Mouse (Mus musculus) kidney, embryonic 16.5 days (tissue): ENCODE results near the gene Cdipt. TPM values are rescaled to one million over a fixed set of nuclear protein-coding genes. Genes with fewer than 3 reads are reported as not detected.

Source experiments
- ATAC-seq: fragments of 200-750 bp; cut with Nextera tagmentation; 2 replicates; pipeline ENCODE4 v1.8.0; 2017; ENCODE audit warnings: moderate TSS enrichment; ENCODE audit not compliant: low FRiP score, low TSS enrichment
- H3K27ac ChIP-seq: fragments of 300-500 bp; sonication (generic); 2 replicates; pipeline ENCODE4 v1.5.1; 2014; ENCODE audit warnings: low read length
- H3K27me3 ChIP-seq: fragments of 300-500 bp; sonication (generic); 2 replicates; pipeline ENCODE4 v1.6.1; 2014; ENCODE audit warnings: low read length, control low read depth, mixed read lengths; ENCODE audit not compliant: insufficient read depth
- H3K36me3 ChIP-seq: fragments of 300-500 bp; sonication (generic); 2 replicates; pipeline ENCODE4 v1.6.1; 2014; ENCODE audit warnings: low read length, control low read depth, mixed read lengths; ENCODE audit not compliant: insufficient read depth
- H3K4me1 ChIP-seq: fragments of 300-500 bp; sonication (generic); 2 replicates; pipeline ENCODE4 v1.6.1; 2014; ENCODE audit warnings: low read length, control low read depth, mixed read lengths; ENCODE audit not compliant: insufficient read depth
- H3K4me2 ChIP-seq: fragments of 300-500 bp; sonication (generic); replicated peaks from 2 replicates; pipeline ENCODE4 v1.6.1; 2014; ENCODE audit warnings: low read depth, low read length
- H3K4me3 ChIP-seq: fragments of 300-500 bp; sonication (generic); 2 replicates; pipeline ENCODE4 v1.5.1; 2014; ENCODE audit warnings: mild to moderate bottlenecking, low read length
- H3K9ac ChIP-seq: fragments of 300-500 bp; sonication (generic); replicated peaks from 2 replicates; pipeline ENCODE4 v1.6.1; 2014; ENCODE audit warnings: low read length
- H3K9me3 ChIP-seq: fragments of 300-500 bp; sonication (generic); 2 replicates; pipeline ENCODE4 v1.6.1; 2016; ENCODE audit warnings: low read length, control low read depth
- WGBS: fragments of 180-500 bp; shearing (Covaris S2); extraction: QIAGEN DNeasy Blood & Tissue Kit; methylation state at CpG from one replicate; pipeline ENCODE4 v1.1.7; 2014; 5-methylcytosine and 5-hydroxymethylcytosine counted together
- polyA plus RNA-seq: library from polyadenylated mRNA; unstranded; fragments of >200 nt; fragmentation: Nextera tagmentation; extraction: Ambion mirVana; gene quantifications from 2 replicates; pipeline ENCODE4 v1.2.1, GENCODE M21; 2015

Cdipt gene
- polyA plus RNA-seq, 1 experiment from 2014 or later, result 137 TPM

GRCm38 (mm10) chr7:126965568-126965967 lies 10.1 kb upstream of the Cdipt start:
- Histone ChIP-seq H3K9ac (no peak overlapping the region), H3K9me3 (no peaks in the 10 kb centered on the region), H3K27ac (no peak overlapping the region), H3K36me3 (no peaks in the 10 kb centered on the region), H3K4me1 (no peaks in the 10 kb centered on the region), H3K4me2 (no peak overlapping the region), H3K4me3 (no peak overlapping the region), H3K27me3 (peaks cover 14% of the 10 kb centered on the region)
- 52% methylated on average over 3 of the region's 3 CpGs for WGBS
- ATAC-seq, result no peak

GRCm38 (mm10) chr7:126967361-126967760 lies 8.4 kb upstream of the Cdipt start:
- peaks cover 11% of the 10 kb centered on the region for H3K27me3 ChIP-seq
- H3K9me3 ChIP-seq, result no peaks in the 10 kb centered on the region
- no peaks in the 10 kb centered on the region for H3K36me3 ChIP-seq
- ATAC-seq, result no peak; the same call in 1 of the 2 replicates
- H3K4me1 ChIP-seq, result no peaks in the 10 kb centered on the region
- no peak overlapping the region for H3K4me3 ChIP-seq
- 64% methylated on average over 6 of the region's 6 CpGs for WGBS
- H3K9ac ChIP-seq, result no peak overlapping the region
- H3K4me2 ChIP-seq, result no peak overlapping the region
- no peak overlapping the region for H3K27ac ChIP-seq

- Histone ChIP-seq H3K9me3 (no peaks in the 10 kb centered on the region), H3K4me1 (peaks cover 6% of the 10 kb centered on the region), H3K4me2 (peak overlapping the region; percentile 82), H3K27me3 (no peaks in the 10 kb centered on the region), H3K4me3 (peak overlapping the region; percentile 99), H3K9ac (peak overlapping the region; percentile 60), H3K27ac (peak overlapping the region; percentile 98), H3K36me3 (peaks cover 24% of the 10 kb centered on the region)
- WGBS, result 10% methylated on average over 8 of the region's 8 CpGs
- peak; percentile 21 for ATAC-seq
These were observed 221 bp upstream of the Cdipt start for GRCm38 (mm10) chr7:126975493-126975892.

- under 1% methylated on average over 54 of the region's 55 CpGs for WGBS
These were observed 494 bp downstream of the Cdipt start, which contains the start of gene Cdiptos for GRCm38 (mm10) chr7:126975950-126976866. Cdiptos (minus strand) TSS chr7:126976098.

GRCm38 (mm10) chr7:126976878-126977459 lies 1.3 kb downstream of the Cdipt start:
- no peaks in the 10 kb centered on the region for H3K27me3 ChIP-seq
- peaks cover 6% of the 10 kb centered on the region for H3K4me1 ChIP-seq
- H3K27ac ChIP-seq, result peak overlapping the region; percentile 98
- peak overlapping the region; percentile 98 for H3K9ac ChIP-seq
- H3K4me3 ChIP-seq, result peak overlapping the region; percentile 99
- 26% methylated on average over 14 of the region's 14 CpGs for WGBS
- no peaks in the 10 kb centered on the region for H3K9me3 ChIP-seq
- peaks cover 30% of the 10 kb centered on the region for H3K36me3 ChIP-seq
- no peak for ATAC-seq
- H3K4me2 ChIP-seq, result peak overlapping the region; percentile 82

More at GRCm38 (mm10) chr7:126975950-126976866, 494 bp downstream of the Cdipt start, which contains the start of gene Cdiptos:
- no peaks in the 10 kb centered on the region for H3K9me3 ChIP-seq
- peak; percentile 97 for ATAC-seq
- no peaks in the 10 kb centered on the region for H3K27me3 ChIP-seq
- peaks cover 6% of the 10 kb centered on the region for H3K4me1 ChIP-seq
- peaks cover 26% of the 10 kb centered on the region for H3K36me3 ChIP-seq
- peak within 1 kb of the TSS; percentile 99 for H3K4me3 ChIP-seq
- H3K27ac ChIP-seq, result peak within 1 kb of the TSS; percentile 98
- H3K9ac ChIP-seq, result peak within 1 kb of the TSS; percentile 98
- H3K4me2 ChIP-seq, result peak within 1 kb of the TSS; percentile 82

GRCm38 (mm10) chr7:126978841-126979240 lies 3.1 kb downstream of the Cdipt start:
- Histone ChIP-seq H3K36me3 (peaks cover 30% of the 10 kb centered on the region), H3K4me2 (no peak overlapping the region), H3K9ac (no peak overlapping the region), H3K27me3 (no peaks in the 10 kb centered on the region), H3K27ac (no peak overlapping the region), H3K9me3 (no peaks in the 10 kb centered on the region), H3K4me3 (no peak overlapping the region), H3K4me1 (peaks cover 6% of the 10 kb centered on the region)
- ATAC-seq, result no peak
- 82% methylated on average over 6 of the region's 6 CpGs for WGBS

GRCm38 (mm10) chr7:126981601-126982000 lies 5.9 kb downstream of the Cdipt start:
- no peak overlapping the region for H3K9ac ChIP-seq
- H3K9me3 ChIP-seq, result no peaks in the 10 kb centered on the region
- no peak overlapping the region for H3K4me3 ChIP-seq
- no peak for ATAC-seq
- no peaks in the 10 kb centered on the region for H3K27me3 ChIP-seq
- no peak overlapping the region for H3K27ac ChIP-seq
- no peak overlapping the region for H3K4me2 ChIP-seq
- peaks cover 30% of the 10 kb centered on the region for H3K36me3 ChIP-seq
- H3K4me1 ChIP-seq, result peaks cover 3% of the 10 kb centered on the region; the same call in 1 of the 2 replicates
- WGBS, result 83% methylated on average over 2 of the region's 2 CpGs

GRCm38 (mm10) chr7:126982054-126982453 lies 6.3 kb downstream of the Cdipt start:
- no peak for ATAC-seq
- H3K27ac ChIP-seq, result no peak overlapping the region
- no peak overlapping the region for H3K4me3 ChIP-seq
- peaks cover under 1% of the 10 kb centered on the region; the same call in 1 of the 2 replicates for H3K4me1 ChIP-seq
- no peaks in the 10 kb centered on the region for H3K27me3 ChIP-seq
- 91% methylated on average over 4 of the region's 4 CpGs for WGBS
- peaks cover 30% of the 10 kb centered on the region for H3K36me3 ChIP-seq
- H3K9me3 ChIP-seq, result no peaks in the 10 kb centered on the region
- H3K4me2 ChIP-seq, result no peak overlapping the region
- H3K9ac ChIP-seq, result no peak overlapping the region

GRCm38 (mm10) chr7:126983113-126983512 lies 7.4 kb downstream of the Cdipt start:
- H3K9me3 ChIP-seq, result no peaks in the 10 kb centered on the region
- no peak overlapping the region for H3K4me2 ChIP-seq
- no peaks in the 10 kb centered on the region for H3K27me3 ChIP-seq
- no peak overlapping the region for H3K9ac ChIP-seq
- ATAC-seq, result no peak
- no peak overlapping the region for H3K4me3 ChIP-seq
- H3K27ac ChIP-seq, result no peak overlapping the region
- no peaks in the 10 kb centered on the region for H3K4me1 ChIP-seq
- peaks cover 27% of the 10 kb centered on the region for H3K36me3 ChIP-seq
- WGBS, result 68% methylated on average over 7 of the region's 7 CpGs
